Mouse (Mus musculus): Measurements from ENCODE around the gene Gpr4. TPM values are rescaled to one million over a fixed set of nuclear protein-coding genes. Genes with fewer than 3 reads are reported as not detected.

The Gpr4 gene
- polyA plus RNA-seq, 1 experiment from 2014 or later = 2.3 TPM

DNA sequence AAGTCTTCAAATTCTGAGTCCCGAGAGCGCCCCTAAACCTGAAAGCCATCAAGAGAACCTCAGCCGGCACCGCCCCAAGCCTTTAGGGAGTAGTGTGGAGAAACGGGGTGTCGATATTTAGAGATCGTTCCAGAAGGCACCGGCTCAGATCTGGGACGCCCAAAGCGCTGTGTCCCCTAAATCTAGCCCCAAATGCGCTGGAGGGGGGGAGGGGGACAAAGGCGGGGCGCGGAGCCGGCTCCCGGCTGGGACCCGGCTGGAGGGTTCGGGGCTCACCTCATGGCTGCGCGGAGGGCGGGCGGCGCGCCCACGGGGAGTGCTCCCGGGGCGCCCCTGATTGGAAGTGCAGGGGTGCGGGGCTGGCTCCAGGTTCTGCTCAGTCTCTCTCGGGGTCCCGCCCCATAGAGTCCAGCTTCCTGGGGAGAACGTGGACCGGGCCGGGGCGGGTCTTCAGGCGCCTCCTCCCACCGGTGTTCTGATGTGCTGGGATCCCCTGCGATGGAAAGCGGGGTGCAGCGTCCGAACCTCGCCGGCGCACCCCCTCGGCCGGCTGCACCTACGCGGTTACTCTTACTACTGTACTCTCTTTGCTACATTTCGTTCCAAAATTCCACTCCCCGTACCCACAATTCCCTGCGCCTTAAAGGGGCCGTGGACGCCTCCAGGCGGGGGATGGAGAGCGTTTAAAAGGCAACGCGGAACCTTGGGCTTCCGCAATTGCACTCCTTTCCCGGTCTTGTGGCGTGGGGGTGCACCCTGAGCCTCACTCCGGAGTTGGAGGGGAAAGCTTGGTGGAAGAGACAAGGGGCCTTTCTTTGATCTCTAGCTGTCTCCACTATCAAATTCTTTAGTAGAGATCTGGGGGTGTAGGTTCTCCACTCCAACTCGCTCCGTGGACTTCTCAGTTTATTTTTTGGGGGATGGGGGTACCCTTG is 59.2 kb downstream of the Gpr4 start, which contains the start of gene Vasp:
TSS of gene Vasp (minus strand) at position 580 of the 935 bp plus-strand sequence.
- Histone ChIP-seq H3K9ac (peak within 1 kb of the TSS; percentile 95), H3K9me3 (no peaks in the 10 kb centered on the region), H3K27me3 (peaks cover 18% of the 10 kb centered on the region; the same call in 1 of the 2 replicates), H3K4me1 (replicated peaks) (peaks cover 30% of the 10 kb centered on the region), H3K36me3 (no peaks in the 10 kb centered on the region), H3K4me2 (peak within 1 kb of the TSS; percentile 97), H3K4me3 (peak within 1 kb of the TSS; percentile 96), H3K27ac (peak within 1 kb of the TSS; percentile 86)
- under 1% methylated on average over 62 of the region's 62 CpGs for WGBS
- peak; percentile 73 for ATAC-seq (ENCODE audit: low FRiP score)

DNA sequence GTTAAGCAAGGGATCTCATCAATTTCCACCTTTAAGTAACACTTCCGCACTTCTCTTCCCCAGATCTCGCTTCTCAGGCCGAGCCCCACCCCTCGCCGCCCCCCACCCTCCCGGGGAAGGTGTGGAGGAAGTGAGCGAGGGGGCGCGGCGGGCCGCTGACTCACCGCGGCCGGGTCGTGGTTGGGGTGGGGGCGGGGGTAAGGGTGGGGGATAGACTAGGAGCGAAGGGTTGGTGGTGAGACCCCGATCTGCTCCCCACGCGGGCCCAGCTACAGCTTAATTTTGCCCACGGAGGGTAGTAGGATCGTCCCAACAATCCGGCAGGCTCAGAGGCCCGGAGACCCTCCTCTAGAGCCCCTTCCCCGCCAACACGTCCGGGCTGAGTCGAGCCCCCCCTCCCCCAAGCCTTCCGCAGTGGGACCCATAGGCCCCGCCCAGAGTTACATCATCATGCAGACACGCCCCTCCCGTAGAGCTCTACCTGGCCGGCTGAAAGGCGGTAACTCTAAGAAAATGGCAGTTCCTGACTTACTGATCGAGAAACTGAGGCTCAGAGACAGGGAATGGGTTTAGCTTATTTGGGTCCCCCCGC is 59.9 kb downstream of the Gpr4 start:
- peak overlapping the region; percentile 97 for H3K4me2 ChIP-seq
- peaks cover 21% of the 10 kb centered on the region; the same call in 1 of the 2 replicates for H3K27me3 ChIP-seq
- 0% methylated on average over 25 of the region's 36 CpGs for WGBS
- H3K9ac ChIP-seq = peak overlapping the region; percentile 95
- no peaks in the 10 kb centered on the region for H3K36me3 ChIP-seq
- peak overlapping the region; percentile 96 for H3K4me3 ChIP-seq
- peak; percentile 77 for ATAC-seq (ENCODE audit: low FRiP score)
- H3K27ac ChIP-seq = peak overlapping the region; percentile 86
- peaks cover 29% of the 10 kb centered on the region for H3K4me1 ChIP-seq (replicated peaks)
- H3K9me3 ChIP-seq = no peaks in the 10 kb centered on the region

MicroRNAs within 50 kb of the gene (microRNA counts, 519-probe panel; counts per million panel counts)
- microRNA mmu-miR-330 = 51.3 counts per million

Small RNA genes lying within 50 kb of the gene (microRNA-seq; reads per million reads assigned to microRNA genes)
- 455 reads per million, percentile 68 among the genes with 10 or more reads in this experiment for gene Mir330

Other genes with a start within 250 kb of the Gpr4 start
- gene Nanos2, start 225.1 kb upstream of the Gpr4 start, polyA plus RNA-seq (2015; fragmentation: Nextera tagmentation; extraction: Ambion mirVana) = 0.75 and 1.1 TPM in 2 replicates
- gene Mypop, start 221.3 kb upstream of the Gpr4 start, polyA plus RNA-seq (2015; fragmentation: Nextera tagmentation; extraction: Ambion mirVana) = 4.8 and 5.2 TPM in 2 replicates
- 23.4 and 24.6 TPM in 2 replicates for gene Irf2bp1, start 208.5 kb upstream of the Gpr4 start, polyA plus RNA-seq (2015; fragmentation: Nextera tagmentation; extraction: Ambion mirVana)
- gene Foxa3, start 189.0 kb upstream of the Gpr4 start, polyA plus RNA-seq (2015; fragmentation: Nextera tagmentation; extraction: Ambion mirVana) = not detected in 2 replicates
- gene Sympk, start 188.2 kb upstream of the Gpr4 start, polyA plus RNA-seq (2015; fragmentation: Nextera tagmentation; extraction: Ambion mirVana) = 29.7 and 30.1 TPM in 2 replicates
- gene Rsph6a, start 157.8 kb upstream of the Gpr4 start, polyA plus RNA-seq (2015; fragmentation: Nextera tagmentation; extraction: Ambion mirVana) = not detected in 2 replicates
- gene Dmwd, start 136.3 kb upstream of the Gpr4 start, polyA plus RNA-seq (2015; fragmentation: Nextera tagmentation; extraction: Ambion mirVana) = 25.4 and 25.6 TPM in 2 replicates
- gene Dmpk, start 128.7 kb upstream of the Gpr4 start, polyA plus RNA-seq (2015; fragmentation: Nextera tagmentation; extraction: Ambion mirVana) = 9.4 and 11.6 TPM in 2 replicates
- 2.4 and 2.8 TPM in 2 replicates for gene Six5, start 117.9 kb upstream of the Gpr4 start, polyA plus RNA-seq (2015; fragmentation: Nextera tagmentation; extraction: Ambion mirVana)
- 2.2 and 3.6 TPM in 2 replicates for gene Gm4969, start 94.2 kb upstream of the Gpr4 start, polyA plus RNA-seq (2015; fragmentation: Nextera tagmentation; extraction: Ambion mirVana)
- 18.9 and 20.2 TPM in 2 replicates for gene Fbxo46, start 92.7 kb upstream of the Gpr4 start, polyA plus RNA-seq (2015; fragmentation: Nextera tagmentation; extraction: Ambion mirVana)
- gene Qpctl, start 63.2 kb upstream of the Gpr4 start, polyA plus RNA-seq (2015; fragmentation: Nextera tagmentation; extraction: Ambion mirVana) = 23.1 and 23.8 TPM in 2 replicates
- 123 and 128 TPM in 2 replicates for gene Snrpd2, start 62.8 kb upstream of the Gpr4 start, polyA plus RNA-seq (2015; fragmentation: Nextera tagmentation; extraction: Ambion mirVana)
- gene Gipr, start 46.4 kb upstream of the Gpr4 start, polyA plus RNA-seq (2015; fragmentation: Nextera tagmentation; extraction: Ambion mirVana) = 1.6 and 2.3 TPM in 2 replicates
- 6.6 and 8.2 TPM in 2 replicates for gene Eml2, start 36.1 kb upstream of the Gpr4 start, polyA plus RNA-seq (2015; fragmentation: Nextera tagmentation; extraction: Ambion mirVana)
- 36.9 and 37.1 TPM in 2 replicates for gene Opa3, start 15.8 kb downstream of the Gpr4 start, polyA plus RNA-seq (2015; fragmentation: Nextera tagmentation; extraction: Ambion mirVana)
- 38.5 and 39.7 TPM in 2 replicates for gene Vasp, start 59.3 kb downstream of the Gpr4 start, polyA plus RNA-seq (2015; fragmentation: Nextera tagmentation; extraction: Ambion mirVana)
- gene Ppm1n, start 67.5 kb downstream of the Gpr4 start, polyA plus RNA-seq (2015; fragmentation: Nextera tagmentation; extraction: Ambion mirVana) = 0.49 and 0.69 TPM in 2 replicates
- 101 and 104 TPM in 2 replicates for gene Rtn2, start 70.1 kb downstream of the Gpr4 start, polyA plus RNA-seq (2015; fragmentation: Nextera tagmentation; extraction: Ambion mirVana)
- 0.06 and 0.08 TPM in 2 replicates for gene Fosb, start 97.5 kb downstream of the Gpr4 start, polyA plus RNA-seq (2015; fragmentation: Nextera tagmentation; extraction: Ambion mirVana)
- 84.9 and 96.6 TPM in 2 replicates for gene Ercc1, start 132.2 kb downstream of the Gpr4 start, polyA plus RNA-seq (2015; fragmentation: Nextera tagmentation; extraction: Ambion mirVana)
- gene Cd3eap, start 146.9 kb downstream of the Gpr4 start, polyA plus RNA-seq (2015; fragmentation: Nextera tagmentation; extraction: Ambion mirVana) = 20.9 and 22.1 TPM in 2 replicates
- 1.4 and 2.2 TPM in 2 replicates for gene Ppp1r13l, start 147.2 kb downstream of the Gpr4 start, polyA plus RNA-seq (2015; fragmentation: Nextera tagmentation; extraction: Ambion mirVana)
- 20.9 and 28.4 TPM in 2 replicates for gene Ercc2, start 169.5 kb downstream of the Gpr4 start, polyA plus RNA-seq (2015; fragmentation: Nextera tagmentation; extraction: Ambion mirVana)
- 2.1 and 2.4 TPM in 2 replicates for gene Klc3, start 191.6 kb downstream of the Gpr4 start, polyA plus RNA-seq (2015; fragmentation: Nextera tagmentation; extraction: Ambion mirVana)
- gene Ckm, start 192.2 kb downstream of the Gpr4 start, polyA plus RNA-seq (2015; fragmentation: Nextera tagmentation; extraction: Ambion mirVana) = 0.81 and 0.87 TPM in 2 replicates
- gene Mark4, start 246.3 kb downstream of the Gpr4 start, polyA plus RNA-seq (2015; fragmentation: Nextera tagmentation; extraction: Ambion mirVana) = 16.1 TPM in 2 replicates

All from hindbrain, embryonic 13.5 days (tissue).